Mouse (Mus musculus): ENCODE measurements around the gene D3Ertd751e. TPM values are rescaled to one million over a fixed set of nuclear protein-coding genes. Genes with fewer than 3 reads are reported as not detected.

The D3Ertd751e gene
- polyA plus RNA-seq (2012; rRNA removed) = 1.8 and 2.1 TPM in 2 replicates

DNA sequence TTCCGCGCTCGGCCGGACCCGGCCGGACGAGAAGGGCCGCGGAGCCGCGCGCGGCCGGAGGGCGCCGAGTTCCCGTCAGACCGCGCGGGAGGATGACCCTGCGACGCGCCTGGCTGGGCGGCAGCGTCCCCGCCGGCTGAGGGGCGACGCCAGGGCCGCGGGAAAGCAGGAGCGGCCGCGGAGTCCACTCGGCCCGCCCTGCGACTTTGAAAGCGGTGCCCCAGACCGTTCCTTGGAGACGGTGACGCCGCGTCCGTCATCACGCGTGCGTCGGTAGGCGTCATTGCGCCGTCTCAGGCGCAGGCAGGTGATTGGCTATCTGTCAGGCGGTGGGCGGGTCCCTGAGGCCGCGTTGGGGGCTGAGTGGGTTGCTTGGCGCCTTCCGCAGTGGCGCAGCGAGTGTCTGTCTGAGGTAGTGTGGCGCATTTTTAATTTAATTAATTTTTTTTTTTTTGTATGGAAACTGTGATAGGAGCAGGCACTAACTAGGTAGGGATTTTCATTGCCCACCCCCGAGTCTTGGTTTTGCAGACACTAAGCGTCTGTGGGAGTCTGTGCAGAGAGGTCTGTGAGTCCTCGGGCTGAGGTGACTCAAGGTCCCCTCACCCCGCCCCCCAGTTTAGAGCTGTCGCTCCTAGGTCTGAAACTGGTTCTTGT lies at the start of gene D3Ertd751e, which contains the start of gene Sclt1:
Gene D3Ertd751e, plus strand, starts transcription at position 334 of the 657 bp plus-strand sequence.
Gene Sclt1, minus strand, starts transcription at position 237 of the 657 bp plus-strand sequence.

Other genes starting within 250 kb of the D3Ertd751e start
- gene Jade1, start 186.9 kb upstream of the D3Ertd751e start, polyA plus RNA-seq (2012; rRNA removed) = 3.4 TPM in 2 replicates
- 2.4 and 2.5 TPM in 2 replicates for gene Sclt1, start 97 bp upstream of the D3Ertd751e start, polyA plus RNA-seq (2012; rRNA removed)